26 mouse cellular contexts compared by ENCODE assay signal in genomic region chr7:74045166-74045957, GRCm38 (mm10). TPM values are rescaled to one million over a fixed set of nuclear protein-coding genes. Genes with fewer than 3 reads are reported as not detected.
A peak's percentile ranks its signal among the peaks of the same experiment; 100 is the strongest.
DNase-seq lines count a peak whose midpoint lies in the region; ATAC-seq and TF ChIP-seq lines count a peak whose summit lies in the region.
"Had no signal": no experiment of that assay in that cellular context is flagged by ENCODE, and none has a peak within 500 bp of the region (broad histone marks: within the 10 kb centered on the region; RNA-seq: fewer than 3 reads in every experiment).

No protein-coding gene starts in this region.

- H3K4me2 ChIP-seq in forebrain, embryonic 14.5 days (ENCODE audit: low read length), result no peak overlapping the region
- no peak overlapping the region for H3K4me2 ChIP-seq in forebrain, embryonic 15.5 days (replicated peaks)
- no peak overlapping the region for H3K4me2 ChIP-seq in hindbrain, postnatal 0 days (ENCODE audit: low read depth, low read length)
- no peak overlapping the region for H3K4me2 ChIP-seq in hindbrain, embryonic 14.5 days (replicated peaks)
- no peak overlapping the region for H3K4me2 ChIP-seq in midbrain, embryonic 15.5 days
- no peak overlapping the region for H3K4me2 ChIP-seq in midbrain, embryonic 13.5 days (replicated peaks)
- no peak overlapping the region for H3K4me2 ChIP-seq in midbrain, embryonic 16.5 days (ENCODE audit: low read length)
- H3K4me2 ChIP-seq: embryonic facial prominence, embryonic 12.5 days; embryonic facial prominence, embryonic 15.5 days; heart, embryonic 13.5 days; hindbrain, embryonic 12.5 days; intestine, embryonic 15.5 days had no signal

- no peaks in the 10 kb centered on the region for H3K36me3 ChIP-seq in forebrain, embryonic 14.5 days (ENCODE audit: control insufficient read depth, insufficient read depth, low read length)
- H3K36me3 ChIP-seq in forebrain, embryonic 15.5 days, result no peaks in the 10 kb centered on the region
- no peaks in the 10 kb centered on the region for H3K36me3 ChIP-seq in hindbrain, postnatal 0 days (ENCODE audit: insufficient read depth, low read length)
- H3K36me3 ChIP-seq in hindbrain, embryonic 14.5 days (replicated peaks; ENCODE audit: control insufficient read depth, insufficient read depth), result no peaks in the 10 kb centered on the region
- H3K36me3 ChIP-seq in midbrain, embryonic 15.5 days (replicated peaks), result no peaks in the 10 kb centered on the region
- no peaks in the 10 kb centered on the region for H3K36me3 ChIP-seq in midbrain, embryonic 13.5 days
- H3K36me3 ChIP-seq in midbrain, embryonic 16.5 days (ENCODE audit: control insufficient read depth, insufficient read depth, low read length), result no peaks in the 10 kb centered on the region
- H3K36me3 ChIP-seq: embryonic facial prominence, embryonic 12.5 days; embryonic facial prominence, embryonic 15.5 days; heart, embryonic 10.5 days; heart, embryonic 13.5 days; hindbrain, embryonic 12.5 days; intestine, embryonic 15.5 days had no signal

- H3K27ac ChIP-seq in forebrain, embryonic 14.5 days (ENCODE audit: low read depth, low read length), result no peak overlapping the region
- H3K27ac ChIP-seq in forebrain, embryonic 15.5 days (replicated peaks), result no peak overlapping the region
- H3K27ac ChIP-seq in hindbrain, postnatal 0 days, result no peak overlapping the region
- no peak overlapping the region for H3K27ac ChIP-seq in hindbrain, embryonic 14.5 days
- H3K27ac ChIP-seq in midbrain, embryonic 15.5 days, result no peak overlapping the region
- no peak overlapping the region for H3K27ac ChIP-seq in midbrain, embryonic 13.5 days
- H3K27ac ChIP-seq in midbrain, embryonic 16.5 days (ENCODE audit: low read length), result peak overlapping the region; percentile 51
- H3K27ac ChIP-seq: embryonic facial prominence, embryonic 12.5 days; embryonic facial prominence, embryonic 15.5 days; gastrocnemius, adult 2 months; heart, adult 2 months; heart, embryonic 10.5 days; heart, embryonic 13.5 days; hindbrain, embryonic 12.5 days; intestine, embryonic 15.5 days had no signal

- H3K27me3 ChIP-seq in forebrain, embryonic 14.5 days (replicated peaks; ENCODE audit: control insufficient read depth, insufficient read depth, low read length), result no peaks in the 10 kb centered on the region
- H3K27me3 ChIP-seq in forebrain, embryonic 15.5 days, result no peaks in the 10 kb centered on the region
- no peaks in the 10 kb centered on the region for H3K27me3 ChIP-seq in hindbrain, postnatal 0 days (ENCODE audit: insufficient read depth, low read length)
- no peaks in the 10 kb centered on the region for H3K27me3 ChIP-seq in hindbrain, embryonic 14.5 days (ENCODE audit: control insufficient read depth, insufficient read depth, low read length)
- no peaks in the 10 kb centered on the region for H3K27me3 ChIP-seq in midbrain, embryonic 15.5 days (replicated peaks)
- peaks cover 3% of the 10 kb centered on the region; the same call in 1 of the 2 replicates for H3K27me3 ChIP-seq in midbrain, embryonic 13.5 days
- H3K27me3 ChIP-seq in midbrain, embryonic 16.5 days (ENCODE audit: control insufficient read depth, insufficient read depth, low read depth, low read length), result no peaks in the 10 kb centered on the region
- H3K27me3 ChIP-seq: embryonic facial prominence, embryonic 12.5 days; embryonic facial prominence, embryonic 15.5 days; heart, embryonic 13.5 days; hindbrain, embryonic 12.5 days; intestine, embryonic 15.5 days; Patski had no signal

- no peaks in the 10 kb centered on the region for H3K4me1 ChIP-seq in forebrain, embryonic 14.5 days (ENCODE audit: control insufficient read depth, insufficient read depth, low read length)
- 0 out of 2 replicates have a peak, but pooled peaks cover 3% of the 10 kb centered on the region for H3K4me1 ChIP-seq in forebrain, embryonic 15.5 days
- H3K4me1 ChIP-seq in hindbrain, postnatal 0 days (ENCODE audit: insufficient read depth, low read length), result peaks cover 11% of the 10 kb centered on the region; the same call in 1 of the 2 replicates
- 0 out of 2 replicates have a peak, but pooled peaks cover 9% of the 10 kb centered on the region for H3K4me1 ChIP-seq in hindbrain, embryonic 14.5 days (replicated peaks; ENCODE audit: control insufficient read depth, insufficient read depth, low read length)
- H3K4me1 ChIP-seq in midbrain, embryonic 15.5 days, result peaks cover 12% of the 10 kb centered on the region
- peaks cover 25% of the 10 kb centered on the region for H3K4me1 ChIP-seq in midbrain, embryonic 13.5 days (replicated peaks)
- peaks cover 6% of the 10 kb centered on the region; the same call in 1 of the 2 replicates for H3K4me1 ChIP-seq in midbrain, embryonic 16.5 days (ENCODE audit: control insufficient read depth, insufficient read depth, low read length)
- H3K4me1 ChIP-seq: embryonic facial prominence, embryonic 15.5 days; heart, embryonic 10.5 days; heart, embryonic 13.5 days had no signal

- peak; percentile 29 for DNase-seq in forebrain, embryonic 14.5 days (ENCODE audit: low spot score)
- DNase-seq in hindbrain, postnatal 0 days (ENCODE audit: low spot score), result peak; percentile 21
- no peak for DNase-seq in hindbrain, embryonic 14.5 days (ENCODE audit: low spot score)
- DNase-seq in frontal cortex, postnatal 25 days (ENCODE audit: low spot score in 2 of 2), result no peak
- DNase-seq: adrenal gland, postnatal 10 days; adrenal gland, postnatal 36 days; cerebellum, adult 11 months; cerebellum, adult 2 months; cerebellum, adult 9-11 months; cerebellum, postnatal 25 days; gastrocnemius, adult 2 months; gastrocnemius, postnatal 25 days; heart, adult 2 months; heart, postnatal 14 days had no signal

- H3K9ac ChIP-seq in forebrain, embryonic 14.5 days (ENCODE audit: low read length), result no peak overlapping the region
- no peak overlapping the region for H3K9ac ChIP-seq in forebrain, embryonic 15.5 days (replicated peaks)
- H3K9ac ChIP-seq in hindbrain, postnatal 0 days (replicated peaks; ENCODE audit: low read length), result no peak overlapping the region
- H3K9ac ChIP-seq in hindbrain, embryonic 14.5 days, result no peak overlapping the region
- H3K9ac ChIP-seq in midbrain, embryonic 15.5 days, result no peak overlapping the region
- no peak overlapping the region for H3K9ac ChIP-seq in midbrain, embryonic 13.5 days (replicated peaks)
- no peak overlapping the region for H3K9ac ChIP-seq in midbrain, embryonic 16.5 days (ENCODE audit: low read depth, low read length)
- H3K9ac ChIP-seq: embryonic facial prominence, embryonic 12.5 days; embryonic facial prominence, embryonic 15.5 days; heart, embryonic 13.5 days; hindbrain, embryonic 12.5 days; intestine, embryonic 15.5 days had no signal

- 35% methylated on average over 8 of the region's 8 CpGs for WGBS in forebrain, embryonic 14.5 days
- WGBS in forebrain, embryonic 15.5 days, result 41% methylated on average over 8 of the region's 8 CpGs
- 60% methylated on average over 8 of the region's 8 CpGs for WGBS in hindbrain, postnatal 0 days
- WGBS in hindbrain, embryonic 14.5 days, result 72% methylated on average over 8 of the region's 8 CpGs
- WGBS in midbrain, embryonic 15.5 days, result 40% methylated on average over 8 of the region's 8 CpGs
- WGBS in midbrain, embryonic 13.5 days, result 42% methylated on average over 8 of the region's 8 CpGs
- WGBS in midbrain, embryonic 16.5 days, result 37% methylated on average over 8 of the region's 8 CpGs

- H3K9me3 ChIP-seq in forebrain, embryonic 14.5 days (replicated peaks; ENCODE audit: control insufficient read depth, low read length), result no peaks in the 10 kb centered on the region
- no peaks in the 10 kb centered on the region for H3K9me3 ChIP-seq in forebrain, embryonic 15.5 days
- H3K9me3 ChIP-seq in hindbrain, postnatal 0 days (ENCODE audit: low read length), result no peaks in the 10 kb centered on the region
- no peaks in the 10 kb centered on the region for H3K9me3 ChIP-seq in hindbrain, embryonic 14.5 days (ENCODE audit: control insufficient read depth, low read length)
- no peaks in the 10 kb centered on the region for H3K9me3 ChIP-seq in midbrain, embryonic 15.5 days
- no peaks in the 10 kb centered on the region for H3K9me3 ChIP-seq in midbrain, embryonic 13.5 days
- no peaks in the 10 kb centered on the region for H3K9me3 ChIP-seq in midbrain, embryonic 16.5 days (replicated peaks; ENCODE audit: control insufficient read depth, low read length, poor library complexity, severe bottlenecking)
- H3K9me3 ChIP-seq: embryonic facial prominence, embryonic 12.5 days; embryonic facial prominence, embryonic 15.5 days; heart, embryonic 10.5 days; heart, embryonic 13.5 days; hindbrain, embryonic 12.5 days; intestine, embryonic 15.5 days had no signal

- no peak for ATAC-seq in forebrain, embryonic 14.5 days
- ATAC-seq in forebrain, embryonic 15.5 days (replicated peaks), result no peak
- ATAC-seq in hindbrain, postnatal 0 days, result no peak
- ATAC-seq in hindbrain, embryonic 14.5 days (ENCODE audit: low FRiP score), result no peak
- 0 out of 2 replicates have a peak, but pooled peaks have one; percentile 39 for ATAC-seq in midbrain, embryonic 15.5 days (replicated peaks)
- no peak for ATAC-seq in midbrain, embryonic 13.5 days
- ATAC-seq in midbrain, embryonic 16.5 days, result no peak; the same call in 1 of the 2 replicates
- ATAC-seq: forebrain, embryonic 16.5 days; intestine, embryonic 15.5 days; Patski had no signal

- TF ChIP-seq CTCF in hindbrain, postnatal 0 days (IDR thresholded peaks at IDR 0.05; ENCODE audit: low read depth), result no peak

- no peak overlapping the region for H3K4me3 ChIP-seq in forebrain, embryonic 14.5 days (ENCODE audit: low read depth, low read length)
- no peak overlapping the region for H3K4me3 ChIP-seq in forebrain, embryonic 15.5 days
- no peak overlapping the region for H3K4me3 ChIP-seq in hindbrain, postnatal 0 days (ENCODE audit: low read length)
- no peak overlapping the region for H3K4me3 ChIP-seq in hindbrain, embryonic 14.5 days (replicated peaks; ENCODE audit: low read length)
- no peak overlapping the region for H3K4me3 ChIP-seq in midbrain, embryonic 15.5 days
- no peak overlapping the region for H3K4me3 ChIP-seq in midbrain, embryonic 13.5 days (replicated peaks)
- no peak overlapping the region for H3K4me3 ChIP-seq in midbrain, embryonic 16.5 days (ENCODE audit: low read depth, low read length)
- H3K4me3 ChIP-seq: embryonic facial prominence, embryonic 12.5 days; embryonic facial prominence, embryonic 15.5 days; gastrocnemius, adult 2 months; heart, adult 2 months; heart, embryonic 10.5 days; heart, embryonic 13.5 days; hindbrain, embryonic 12.5 days; intestine, embryonic 15.5 days had no signal

RNA-seq across cellular contexts. Expression of gene St8sia2, which starts 31.9 kb away (rescaled TPM):
- polyA plus RNA-seq in forebrain, embryonic 14.5 days (2014; fragmentation: Nextera tagmentation; extraction: Ambion mirVana), result 72.5 and 92.1 TPM in 2 replicates
- polyA plus RNA-seq in forebrain, embryonic 15.5 days (2015; fragmentation: Nextera tagmentation; extraction: Ambion mirVana), result 78.8 and 79.6 TPM in 2 replicates
- 52.4 and 54.8 TPM in 2 replicates for total RNA-seq in hindbrain, postnatal 0 days (2014; rRNA removed)
- polyA plus RNA-seq in hindbrain, postnatal 0 days (2015; fragmentation: Nextera tagmentation; extraction: Ambion mirVana), result 37.4 and 45.1 TPM in 2 replicates
- polyA plus RNA-seq in hindbrain, embryonic 14.5 days (2014; fragmentation: Nextera tagmentation; extraction: Ambion mirVana), result 104 and 111 TPM in 2 replicates
- 110 and 116 TPM in 2 replicates for polyA plus RNA-seq in midbrain, embryonic 15.5 days (2015; fragmentation: Nextera tagmentation; extraction: Ambion mirVana)
- polyA plus RNA-seq in midbrain, embryonic 13.5 days (2015; fragmentation: Nextera tagmentation; extraction: Ambion mirVana), result 81.0 and 85.6 TPM in 2 replicates
- 117 and 125 TPM in 2 replicates for polyA plus RNA-seq in midbrain, embryonic 16.5 days (2015; fragmentation: Nextera tagmentation; extraction: Ambion mirVana)

Comparison
In these comparisons a context has a peak if more than half of its experiments do, and no peak if none do; other contexts are left out.
1. DNase-seq: peak in forebrain, embryonic 14.5 days (single experiment) and hindbrain, postnatal 0 days (single experiment); none in hindbrain, embryonic 14.5 days (single experiment) and frontal cortex, postnatal 25 days (0 of 2).